ENCODE assay signal across 18 mouse cellular contexts in genomic region chr2:61071025-61071424, GRCm38 (mm10).
A peak's percentile ranks its signal among the peaks of the same experiment; 100 is the strongest.
DNase-seq lines count a peak whose midpoint lies in the region; ATAC-seq and TF ChIP-seq lines count a peak whose summit lies in the region.
"Had no signal": no experiment of that assay in that cellular context is flagged by ENCODE, and none has a peak within 500 bp of the region (broad histone marks: within the 10 kb centered on the region; RNA-seq: fewer than 3 reads in every experiment).

No protein-coding gene starts in this region.

- no peak for DNase-seq in heart, postnatal 25 days (ENCODE audit: low spot score)
- DNase-seq in lung, postnatal 4 days: no peak
- peak; percentile 14 for DNase-seq in embryo, embryonic 11 days
- DNase-seq in mesoderm, embryonic 11.5 days (ENCODE audit: low read depth, low spot score): peak; percentile 22
- DNase-seq in gastrocnemius, adult 2 months: no peak
- DNase-seq: adrenal gland, postnatal 14 days; cerebellum, postnatal 14 days; gastrocnemius, postnatal 14 days; heart, postnatal 14 days; midbrain, embryonic 14.5 days; right cerebral cortex, postnatal 4 days; thymus, postnatal 25 days had no signal

- no peak overlapping the region for H3K4me3 ChIP-seq in heart, embryonic 14.5 days (ENCODE audit: control insufficient read depth in 1 of 2, insufficient read depth in 1 of 2, low read depth in 1 of 2, low read length in 2 of 2)
- H3K4me3 ChIP-seq in lung, embryonic 16.5 days (ENCODE audit: low read length): no peak overlapping the region
- no peak overlapping the region for H3K4me3 ChIP-seq in gastrocnemius, adult 2 months
- H3K4me3 ChIP-seq: embryonic facial prominence, embryonic 15.5 days; limb, embryonic 10.5 days; liver, embryonic 15.5 days had no signal

- H3K27me3 ChIP-seq in heart, embryonic 14.5 days (ENCODE audit: control insufficient read depth, insufficient read depth, low read length): no peaks in the 10 kb centered on the region
- H3K27me3 ChIP-seq in lung, embryonic 16.5 days (ENCODE audit: control insufficient read depth, insufficient read depth, low read depth, low read length): no peaks in the 10 kb centered on the region
- H3K27me3 ChIP-seq: embryonic facial prominence, embryonic 15.5 days; liver, embryonic 15.5 days had no signal

- no peaks in the 10 kb centered on the region for H3K36me3 ChIP-seq in heart, embryonic 14.5 days (ENCODE audit: control insufficient read depth, insufficient read depth, low read length)
- H3K36me3 ChIP-seq in lung, embryonic 16.5 days (ENCODE audit: control insufficient read depth, insufficient read depth, low read length): no peaks in the 10 kb centered on the region
- H3K36me3 ChIP-seq: embryonic facial prominence, embryonic 15.5 days; limb, embryonic 10.5 days; liver, embryonic 15.5 days had no signal

- peaks cover 5 to 8% of the 10 kb centered on the region in 2 experiments; a peak in 2 of 4 replicates for H3K4me1 ChIP-seq in heart, embryonic 14.5 days (ENCODE audit: control insufficient read depth in 2 of 2, insufficient read depth in 2 of 2, low read length in 2 of 2)
- H3K4me1 ChIP-seq in lung, embryonic 16.5 days (replicated peaks; ENCODE audit: control insufficient read depth, insufficient read depth, low read length): peaks cover 9% of the 10 kb centered on the region
- H3K4me1 ChIP-seq: embryonic facial prominence, embryonic 15.5 days had no signal

- no peak overlapping the region for H3K4me2 ChIP-seq in heart, embryonic 14.5 days (ENCODE audit: low read length)
- no peak overlapping the region for H3K4me2 ChIP-seq in lung, embryonic 16.5 days (ENCODE audit: low read depth, low read length)
- H3K4me2 ChIP-seq: embryonic facial prominence, embryonic 15.5 days; liver, embryonic 15.5 days had no signal

- WGBS in heart, embryonic 14.5 days: 19% methylated on average over 3 of the region's 3 CpGs
- WGBS in lung, embryonic 16.5 days: 11% methylated on average over 3 of the region's 3 CpGs

- no peak overlapping the region for H3K9ac ChIP-seq in heart, embryonic 14.5 days (ENCODE audit: low read length)
- H3K9ac ChIP-seq in lung, embryonic 16.5 days (ENCODE audit: low read length): no peak overlapping the region
- H3K9ac ChIP-seq: embryonic facial prominence, embryonic 15.5 days; liver, embryonic 15.5 days had no signal

- ATAC-seq in heart, embryonic 14.5 days (ENCODE audit: insufficient number of reproducible peaks, insufficient read depth, low FRiP score, low read depth): no peak
- ATAC-seq in lung, embryonic 16.5 days (ENCODE audit: low read depth): peak; percentile 66
- ATAC-seq: forebrain, embryonic 16.5 days had no signal

- H3K27ac ChIP-seq in heart, embryonic 14.5 days (replicated peaks in 1 of 2; ENCODE audit: control insufficient read depth in 1 of 2, insufficient read depth in 1 of 2, low read depth in 2 of 2, low read length in 2 of 2): peak overlapping the region; percentile 39 to 50; a peak in 2 of 4 replicates
- H3K27ac ChIP-seq in lung, embryonic 16.5 days (ENCODE audit: low read length): no peak overlapping the region
- H3K27ac ChIP-seq in gastrocnemius, adult 2 months: no peak overlapping the region
- H3K27ac ChIP-seq: embryonic facial prominence, embryonic 15.5 days; limb, embryonic 10.5 days; liver, embryonic 15.5 days had no signal

- no peaks in the 10 kb centered on the region for H3K9me3 ChIP-seq in heart, embryonic 14.5 days (ENCODE audit: control insufficient read depth, low read length)
- H3K9me3 ChIP-seq in lung, embryonic 16.5 days (ENCODE audit: control insufficient read depth, low read length): no peaks in the 10 kb centered on the region
- H3K9me3 ChIP-seq: embryonic facial prominence, embryonic 15.5 days; limb, embryonic 10.5 days; liver, embryonic 15.5 days had no signal

- intact Hi-C loops in heart, postnatal 25 days (cut with DNase I): no loop called here
- intact Hi-C loops in gastrocnemius, adult 2 months (cut with DNase I): no loop called here

- TF ChIP-seq CTCF in gastrocnemius, adult 2 months (IDR thresholded peaks at IDR 0.05): no peak

Comparison
In these comparisons a context has a peak if more than half of its experiments do, and no peak if none do; other contexts are left out.
1. H3K27ac ChIP-seq: peak in heart, embryonic 14.5 days (2 of 2); none in lung, embryonic 16.5 days (single experiment) and gastrocnemius, adult 2 months (single experiment).
2. DNase-seq: peak in embryo, embryonic 11 days (single experiment) and mesoderm, embryonic 11.5 days (single experiment); none in heart, postnatal 25 days (single experiment), lung, postnatal 4 days (0 of 2) and gastrocnemius, adult 2 months (single experiment).